Mouse (Mus musculus) gastrocnemius, postnatal 4 days (tissue): ENCODE data around the gene Alb. TPM values are rescaled to one million over a fixed set of nuclear protein-coding genes. Genes with fewer than 3 reads are reported as not detected.

Experiments
- DNase-seq, 2 experiments: peaks; one replicate each; pipeline ENCODE4 v3.0.0; 2021 to 2022; ENCODE audit warnings: low spot score in 2 of 2, mixed read lengths in 2 of 2
- long read RNA-seq, 2 experiments: library from polyadenylated mRNA; stranded (forward); transcript quantifications; one replicate each; pipeline ENCODE4 v2.0.0; 2021
- total RNA-seq, 2 experiments: library from RNA; stranded (reverse); gene quantifications; 2 replicates each; pipeline ENCODE4 v1.2.3; 2021

Alb gene
- total RNA-seq, result 100 to 1,000 TPM in 1 of 2 experiments, 10 to 100 TPM in 1; 13.1 to 124 TPM
- long read RNA-seq, experiment 1, result 0 reads
- long read RNA-seq, experiment 2, result 0 reads

DNA sequence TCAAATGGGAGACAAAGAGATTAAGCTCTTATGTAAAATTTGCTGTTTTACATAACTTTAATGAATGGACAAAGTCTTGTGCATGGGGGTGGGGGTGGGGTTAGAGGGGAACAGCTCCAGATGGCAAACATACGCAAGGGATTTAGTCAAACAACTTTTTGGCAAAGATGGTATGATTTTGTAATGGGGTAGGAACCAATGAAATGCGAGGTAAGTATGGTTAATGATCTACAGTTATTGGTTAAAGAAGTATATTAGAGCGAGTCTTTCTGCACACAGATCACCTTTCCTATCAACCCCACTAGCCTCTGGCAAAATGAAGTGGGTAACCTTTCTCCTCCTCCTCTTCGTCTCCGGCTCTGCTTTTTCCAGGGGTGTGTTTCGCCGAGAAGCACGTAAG is at the start of gene Alb:
TSS of gene Alb (plus strand) at position 279 of the 400 bp plus-strand sequence.
- DNase-seq, result no peak

DNA sequence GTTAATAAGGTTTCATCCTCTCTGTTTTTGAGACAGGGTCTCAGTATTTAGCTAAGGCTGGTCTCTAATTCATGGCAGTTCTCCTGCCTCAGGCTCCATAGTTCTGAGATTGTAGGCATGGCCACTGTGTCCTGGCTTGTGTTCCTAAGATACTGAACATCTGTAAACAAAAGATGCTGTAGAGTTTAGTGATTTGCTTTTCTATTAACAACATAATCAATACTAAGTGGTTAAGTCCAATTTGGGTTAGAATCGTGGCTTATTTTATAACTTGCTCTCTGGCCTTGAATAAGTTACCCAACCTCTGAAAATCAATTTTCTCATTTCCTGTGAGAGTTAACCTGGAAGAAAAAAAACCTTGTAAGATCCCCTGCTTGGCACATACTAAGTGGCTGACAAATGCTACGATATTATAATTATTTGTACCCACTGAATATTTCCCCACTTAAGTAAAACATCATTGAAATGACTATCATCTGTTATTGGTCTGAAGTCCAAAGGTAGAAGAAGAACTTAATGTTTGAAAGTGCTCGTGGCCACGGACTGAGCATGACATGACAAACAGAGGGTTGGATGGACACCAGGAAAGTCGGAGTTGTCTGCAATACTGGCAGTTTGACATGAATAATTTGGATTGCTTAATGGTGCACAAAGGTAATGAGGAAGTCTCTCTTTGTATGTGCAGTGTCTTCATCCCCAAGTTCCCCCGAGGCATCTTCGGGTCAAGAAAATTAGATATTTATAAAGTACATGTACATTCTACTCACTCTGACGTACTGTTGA is 46.4 kb upstream of the Alb start:
- DNase-seq, result no peak

DNA sequence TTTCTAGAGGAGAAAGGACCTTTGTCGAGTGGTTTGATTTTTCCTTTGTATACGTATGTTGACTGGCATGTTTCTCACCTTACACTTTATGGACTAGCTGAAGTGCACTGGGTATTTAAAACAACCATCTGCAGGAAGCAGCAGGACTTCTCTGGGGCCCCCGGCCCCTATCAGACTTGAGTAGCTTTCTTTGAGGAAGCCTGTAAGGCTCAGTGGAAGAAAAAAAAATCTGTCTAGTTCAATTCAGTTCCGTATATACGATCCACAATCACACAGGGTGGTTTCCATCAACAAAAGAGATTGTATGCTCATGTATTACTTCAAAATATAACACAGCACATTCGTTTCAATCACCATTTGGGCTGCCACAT is 45.8 kb upstream of the Alb start:
- no peak for DNase-seq

DNA sequence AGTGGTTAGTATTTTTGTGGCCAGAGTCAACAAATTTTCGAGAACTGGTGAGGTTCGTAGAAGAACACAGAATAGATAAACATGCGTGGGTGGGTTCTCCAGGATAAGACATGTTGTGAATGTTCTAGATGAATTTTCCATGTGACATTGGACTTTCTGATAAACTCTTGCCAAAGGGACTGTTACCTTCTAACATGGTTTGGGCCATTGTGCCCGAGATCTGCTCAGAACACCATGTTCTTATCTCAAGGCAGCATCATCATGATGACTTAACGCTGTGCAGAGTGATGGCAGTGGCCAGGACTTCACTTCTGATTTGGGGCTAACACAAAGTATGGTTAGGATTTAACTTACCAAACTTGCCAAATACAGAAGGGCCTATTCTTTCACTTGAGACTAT is 36.1 kb upstream of the Alb start:
- DNase-seq, result no peak

DNA sequence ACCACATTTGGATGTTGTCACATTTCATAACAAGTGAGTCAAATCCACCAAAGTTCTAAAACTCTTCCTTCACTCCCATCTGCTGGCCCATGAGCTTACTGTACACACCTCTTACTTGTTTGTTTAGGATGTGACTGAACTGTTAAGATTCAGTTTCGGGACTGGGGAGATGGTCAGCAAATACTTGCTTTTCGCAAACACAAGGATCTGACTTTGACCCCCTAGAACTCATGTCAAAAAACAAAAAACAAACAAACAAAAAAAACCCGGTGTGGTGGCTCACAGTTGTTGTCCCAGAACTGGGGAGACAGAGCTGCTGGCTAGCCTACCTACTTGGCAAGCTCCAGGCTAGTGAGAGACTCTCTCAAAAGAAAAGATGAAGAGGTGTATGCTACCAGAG is 35.5 kb upstream of the Alb start:
- DNase-seq, result no peak

DNA sequence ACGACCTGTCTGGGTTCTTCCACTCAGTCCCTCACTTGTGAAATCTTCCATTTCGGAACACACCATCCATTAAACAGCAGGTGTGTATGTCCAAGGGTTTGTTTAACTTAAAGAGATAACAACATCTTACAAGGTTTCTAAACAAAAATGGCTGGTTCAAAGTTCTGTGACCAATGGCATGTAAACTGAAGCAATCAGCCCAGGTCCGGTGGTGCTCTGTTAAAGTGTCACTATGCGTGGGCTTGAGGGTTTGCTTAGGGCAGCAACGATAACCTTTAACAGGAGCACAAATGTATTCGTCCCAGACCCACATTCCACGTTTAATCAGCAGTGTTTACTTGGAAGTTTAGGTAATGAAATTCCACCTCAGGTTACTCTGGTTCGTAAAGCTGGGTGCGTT is 29.6 kb upstream of the Alb start:
- no peak for DNase-seq

DNA sequence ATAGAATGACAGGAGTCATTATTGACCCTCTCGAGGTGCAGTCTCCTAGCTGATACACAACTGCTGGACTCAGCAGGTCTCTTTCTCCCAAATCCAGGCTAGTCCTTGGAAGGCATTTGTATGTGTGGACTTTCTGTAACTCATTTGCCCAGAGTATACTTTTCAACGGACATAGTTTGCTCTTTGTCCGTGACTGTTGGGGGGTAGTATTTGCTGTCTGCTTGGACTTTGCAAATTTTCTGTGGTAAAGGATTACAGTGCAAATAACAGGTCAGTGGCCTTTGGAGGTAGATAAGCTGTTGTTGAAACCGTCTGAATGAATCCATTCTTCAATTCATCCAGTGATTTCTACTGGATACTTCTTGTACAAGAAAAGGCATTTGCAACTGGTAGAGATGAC is 21.5 kb upstream of the Alb start:
- DNase-seq, result no peak

DNA sequence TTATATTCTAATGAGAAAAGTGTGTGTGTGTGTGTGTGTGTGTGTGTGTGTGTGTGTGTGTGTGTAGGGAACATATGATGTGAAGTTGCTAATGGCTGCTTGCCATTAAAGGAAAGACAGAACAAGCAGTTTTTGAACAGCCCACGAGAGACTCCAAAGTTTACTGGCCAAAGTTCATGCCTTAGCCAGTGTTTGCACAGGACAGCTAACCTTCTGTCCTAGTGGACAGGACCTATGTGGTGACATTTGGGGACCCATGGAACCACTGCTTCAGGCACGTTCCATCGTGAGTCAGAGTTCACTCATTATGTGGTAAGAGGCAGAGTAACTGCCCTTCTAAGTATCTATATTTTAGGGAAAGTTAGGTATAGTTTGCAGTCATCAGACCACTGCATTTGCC is 13.1 kb upstream of the Alb start:
- no peak for DNase-seq

DNA sequence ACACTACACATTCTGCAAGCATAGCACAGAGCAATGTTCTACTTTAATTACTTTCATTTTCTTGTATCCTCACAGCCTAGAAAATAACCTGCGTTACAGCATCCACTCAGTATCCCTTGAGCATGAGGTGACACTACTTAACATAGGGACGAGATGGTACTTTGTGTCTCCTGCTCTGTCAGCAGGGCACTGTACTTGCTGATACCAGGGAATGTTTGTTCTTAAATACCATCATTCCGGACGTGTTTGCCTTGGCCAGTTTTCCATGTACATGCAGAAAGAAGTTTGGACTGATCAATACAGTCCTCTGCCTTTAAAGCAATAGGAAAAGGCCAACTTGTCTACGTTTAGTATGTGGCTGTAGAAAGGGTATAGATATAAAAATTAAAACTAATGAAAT is 10.7 kb upstream of the Alb start:
- no peak for DNase-seq

DNA sequence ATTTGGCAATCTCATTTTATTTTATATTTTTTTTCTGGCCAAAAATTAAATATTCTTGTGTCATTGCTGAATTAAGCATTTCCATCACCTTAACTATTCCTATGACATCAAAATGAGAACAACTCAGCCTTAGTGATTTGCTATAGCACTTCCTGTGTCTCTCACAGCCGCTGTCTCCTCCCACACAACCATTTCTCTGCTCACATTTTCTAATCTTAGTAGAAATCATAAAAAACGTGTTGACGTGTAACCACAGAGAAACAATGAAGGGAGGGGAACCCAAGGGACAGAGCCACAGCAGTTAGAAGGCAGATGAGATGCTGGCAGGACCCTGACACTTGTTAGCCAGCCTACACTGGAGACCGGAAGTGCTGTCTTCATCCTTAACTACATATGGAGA is 8.0 kb upstream of the Alb start:
- no peak for DNase-seq

DNA sequence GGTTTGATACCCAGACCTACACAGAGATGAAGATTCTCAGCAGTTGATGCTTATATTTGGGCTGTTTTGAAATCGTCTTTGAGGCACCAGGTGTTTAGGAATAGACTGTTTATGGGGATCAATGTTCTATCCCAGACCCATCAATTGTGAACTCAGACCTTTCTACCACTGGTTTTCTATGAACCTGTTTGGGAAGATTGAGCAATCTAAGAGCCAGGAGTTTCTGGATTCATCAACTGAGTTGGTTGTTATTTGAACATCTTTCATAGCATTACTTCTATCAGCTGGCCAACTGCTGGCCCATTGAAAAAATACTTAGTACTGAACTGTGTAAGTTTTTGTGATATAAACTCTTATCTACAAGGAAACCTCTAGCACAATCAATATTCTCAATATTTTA is 3.5 kb upstream of the Alb start:
- no peak for DNase-seq

DNA sequence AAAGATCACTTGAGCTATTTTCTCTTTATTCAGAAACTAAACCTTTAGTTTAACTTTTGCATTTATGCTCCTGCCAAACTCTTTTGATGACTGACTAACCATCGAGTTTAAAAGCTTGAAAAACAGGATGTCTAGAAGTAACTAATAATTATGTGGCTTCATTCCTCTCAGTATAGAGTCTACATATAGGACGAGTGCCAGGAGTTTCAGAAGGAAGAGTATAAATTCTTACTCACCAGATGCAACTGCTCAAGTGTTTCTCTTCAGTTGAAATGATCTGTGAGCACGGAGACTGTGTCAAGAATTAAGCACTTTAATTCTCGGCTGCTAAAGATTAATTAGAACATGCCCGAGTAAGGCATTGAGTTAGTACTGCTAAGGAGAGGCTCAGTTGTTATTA is 2.0 kb upstream of the Alb start:
- no peak for DNase-seq

DNA sequence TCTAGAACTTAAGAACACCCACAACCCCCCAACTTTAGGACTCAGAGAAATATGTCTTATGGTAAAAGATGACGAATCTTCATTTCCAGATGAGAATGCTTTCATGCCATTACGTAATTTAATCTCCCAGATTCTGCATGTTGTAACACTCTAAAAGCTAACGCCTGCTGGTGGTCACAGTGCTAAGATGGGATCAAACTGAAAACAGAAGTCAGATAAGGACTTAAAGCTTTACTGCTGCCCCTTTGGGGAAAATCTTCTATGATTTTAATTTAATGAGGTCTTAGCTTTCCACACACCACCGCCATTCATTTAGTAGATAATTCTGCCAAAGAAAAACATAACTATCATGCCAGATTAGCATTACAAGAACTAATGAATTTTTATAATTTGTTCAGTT is 6.1 kb downstream of the Alb start:
- DNase-seq, result no peak

DNA sequence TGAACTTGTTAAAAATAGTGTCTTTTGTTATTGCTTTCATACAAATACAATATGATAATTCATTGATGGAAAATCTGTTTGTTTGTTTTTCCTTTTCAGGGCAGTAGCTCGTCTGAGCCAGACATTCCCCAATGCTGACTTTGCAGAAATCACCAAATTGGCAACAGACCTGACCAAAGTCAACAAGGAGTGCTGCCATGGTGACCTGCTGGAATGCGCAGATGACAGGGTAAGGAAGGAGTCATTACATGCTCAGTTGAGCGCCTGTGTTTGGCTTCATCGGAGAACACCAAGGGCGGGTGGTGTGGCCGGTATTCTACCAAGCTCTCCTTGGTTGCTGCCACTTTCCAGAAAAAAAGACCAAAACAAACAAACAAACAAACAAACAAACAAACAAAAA is 6.5 kb downstream of the Alb start:
- DNase-seq, result no peak

DNA sequence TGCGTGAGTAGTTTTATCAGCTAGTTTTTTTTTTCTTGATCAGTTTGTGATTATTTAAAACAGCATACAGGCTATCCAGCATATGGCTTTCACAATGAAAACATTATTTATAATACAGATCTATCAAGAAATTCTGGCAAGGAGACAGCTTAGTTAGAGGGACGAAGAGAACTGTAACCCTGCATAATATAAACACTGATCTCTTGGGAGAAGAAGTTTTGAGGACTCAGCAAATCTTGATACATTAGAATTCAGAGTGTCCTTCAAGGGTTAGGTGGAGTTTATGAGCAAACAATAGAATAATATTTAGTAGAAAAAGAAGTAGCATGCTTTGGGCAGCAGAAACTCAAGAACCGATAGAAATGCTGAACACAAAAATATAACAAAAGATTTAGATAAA is 10.1 kb downstream of the Alb start:
- no peak for DNase-seq

DNA sequence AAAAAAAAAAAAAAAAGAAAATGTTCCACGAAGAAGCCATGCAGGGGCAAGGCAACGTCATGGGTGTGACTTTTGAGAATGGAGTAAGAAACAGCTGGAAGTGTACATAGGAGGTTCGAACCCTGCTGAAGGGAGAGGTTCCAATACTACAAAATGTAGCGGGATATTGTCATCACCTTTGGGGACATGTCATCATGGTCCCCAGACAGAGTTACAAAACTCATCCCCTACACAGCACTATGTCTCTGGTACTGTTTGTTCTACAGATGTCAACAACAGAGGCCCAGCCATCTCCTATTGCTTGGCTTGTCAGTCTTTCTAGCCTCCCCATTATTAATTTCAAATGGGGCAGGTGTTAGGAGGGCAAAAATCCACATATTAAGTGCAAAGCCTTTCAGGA is 13.2 kb downstream of the Alb start:
- DNase-seq, result no peak

DNA sequence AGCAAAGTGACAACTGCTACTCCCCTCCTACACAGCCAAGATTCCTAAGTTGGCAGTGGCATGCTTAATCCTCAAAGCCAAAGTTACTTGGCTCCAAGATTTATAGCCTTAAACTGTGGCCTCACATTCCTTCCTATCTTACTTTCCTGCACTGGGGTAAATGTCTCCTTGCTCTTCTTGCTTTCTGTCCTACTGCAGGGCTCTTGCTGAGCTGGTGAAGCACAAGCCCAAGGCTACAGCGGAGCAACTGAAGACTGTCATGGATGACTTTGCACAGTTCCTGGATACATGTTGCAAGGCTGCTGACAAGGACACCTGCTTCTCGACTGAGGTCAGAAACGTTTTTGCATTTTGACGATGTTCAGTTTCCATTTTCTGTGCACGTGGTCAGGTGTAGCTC is 13.7 kb downstream of the Alb start:
- DNase-seq, result no peak

DNA sequence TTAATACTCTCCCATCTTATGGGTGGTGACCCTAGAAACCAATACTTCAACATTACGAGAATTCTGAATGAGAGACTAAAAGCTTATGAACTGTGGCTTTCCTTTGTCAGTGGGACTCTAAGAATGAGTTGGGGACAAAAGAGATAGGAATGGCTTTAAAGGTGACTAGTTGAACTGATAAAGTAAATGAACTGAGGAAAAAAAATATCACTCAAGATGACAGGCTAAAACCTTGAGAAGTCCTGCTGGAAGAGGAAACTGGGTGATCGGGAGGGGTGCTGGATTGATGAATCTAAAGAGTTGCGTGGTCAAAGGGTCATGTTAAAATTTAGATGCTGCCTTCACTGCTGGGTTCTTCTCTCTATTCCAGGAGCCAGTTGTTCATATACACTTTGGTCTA is 16.0 kb downstream of the Alb start:
- DNase-seq, result no peak

DNA sequence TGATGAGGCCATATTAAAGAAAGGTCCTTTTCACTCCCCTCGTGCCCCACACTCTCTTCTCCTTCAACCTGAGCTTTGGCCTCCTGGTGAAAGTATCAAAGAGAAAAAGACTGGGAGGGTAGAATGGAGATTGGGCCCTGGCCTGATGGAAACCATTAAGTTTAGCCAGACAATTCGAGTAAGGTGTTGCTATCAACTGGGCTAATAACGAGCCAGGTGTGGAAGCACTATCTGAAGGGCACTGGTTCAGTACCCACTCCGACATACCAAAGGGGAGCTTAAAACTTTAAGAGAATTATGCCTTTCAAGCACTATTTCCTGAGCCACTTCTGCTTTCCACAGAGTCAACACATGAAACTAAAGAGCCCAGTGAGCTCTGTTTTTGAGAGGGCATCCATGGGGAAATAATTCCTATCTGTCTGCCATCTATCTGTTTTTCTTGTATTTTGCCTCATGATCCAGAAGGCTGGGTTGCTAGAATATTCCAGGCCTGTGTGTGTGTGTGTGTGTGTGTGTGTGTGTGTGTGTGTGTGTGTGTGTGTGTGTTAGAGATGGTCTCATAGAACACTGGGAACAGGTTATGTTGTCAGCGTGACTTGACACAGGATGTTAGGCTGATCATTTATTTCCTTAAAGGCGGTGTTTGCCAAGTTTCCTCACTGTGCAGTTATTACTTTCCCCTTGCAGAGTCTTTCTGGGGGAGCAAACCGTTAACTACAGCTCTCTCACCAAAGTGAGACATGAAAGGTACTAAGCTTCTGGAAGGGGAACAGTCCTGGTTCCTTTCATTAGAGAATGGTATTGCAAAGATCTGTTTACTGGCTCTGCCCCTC is 16.8 kb downstream of the Alb start:
- DNase-seq, result no peak

DNA sequence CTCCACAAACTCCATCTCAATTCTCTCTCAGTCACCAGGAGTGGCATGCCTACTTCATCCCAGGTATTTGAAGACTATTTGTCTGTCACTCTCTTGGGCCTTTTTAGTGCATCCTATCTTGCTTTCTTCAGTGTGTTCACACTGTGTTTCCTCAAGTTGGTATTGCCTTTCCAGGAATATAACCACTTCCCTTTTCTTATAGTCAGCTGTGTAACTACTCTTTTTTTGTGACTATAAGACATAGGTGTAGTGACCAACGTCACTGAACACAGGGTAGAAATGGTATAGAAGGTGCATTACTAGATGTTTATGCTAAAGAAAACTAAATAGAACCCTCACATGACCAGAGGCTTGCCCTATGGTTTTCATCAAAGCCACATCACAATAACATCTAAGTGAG is 18.2 kb downstream of the Alb start:
- DNase-seq, result no peak

DNA sequence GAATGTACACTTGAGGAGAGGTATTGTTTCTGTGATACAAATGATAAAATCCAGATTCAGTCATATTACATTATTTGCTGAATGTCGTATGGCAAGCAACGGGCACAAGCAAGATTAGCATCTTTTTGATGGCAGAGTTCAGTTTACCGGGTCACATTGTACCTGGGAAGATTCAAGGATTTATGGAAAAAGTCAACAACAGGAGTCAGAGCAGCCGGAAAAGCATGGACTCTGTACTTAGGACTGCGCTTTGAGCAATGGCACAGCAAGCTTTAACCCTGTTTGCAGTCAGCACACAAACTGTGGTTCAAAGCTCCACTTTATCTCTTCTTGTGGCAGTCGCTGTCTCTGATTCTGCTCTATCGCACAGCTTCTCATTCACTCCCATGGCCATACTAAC is 24.9 kb downstream of the Alb start:
- DNase-seq, result no peak

DNA sequence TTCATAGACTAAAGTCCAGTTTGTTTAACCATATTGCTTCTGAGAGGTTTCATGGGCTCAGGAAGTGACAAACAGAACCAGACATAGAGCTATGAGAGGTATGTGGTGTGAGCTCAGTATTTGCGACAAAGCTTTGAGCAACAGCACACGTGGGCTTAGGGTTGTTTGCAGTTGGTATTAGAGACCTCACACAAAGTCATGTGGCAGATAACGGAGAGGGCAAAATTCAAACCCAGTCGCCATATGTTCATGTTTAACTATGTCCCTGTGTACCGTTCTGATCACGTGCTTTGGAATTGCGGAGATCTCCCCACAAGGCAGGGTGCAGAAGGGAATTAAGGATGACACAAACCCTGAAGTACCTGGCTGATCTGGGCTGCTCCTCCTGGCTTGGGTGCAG is 27.6 kb downstream of the Alb start:
- no peak for DNase-seq

DNA sequence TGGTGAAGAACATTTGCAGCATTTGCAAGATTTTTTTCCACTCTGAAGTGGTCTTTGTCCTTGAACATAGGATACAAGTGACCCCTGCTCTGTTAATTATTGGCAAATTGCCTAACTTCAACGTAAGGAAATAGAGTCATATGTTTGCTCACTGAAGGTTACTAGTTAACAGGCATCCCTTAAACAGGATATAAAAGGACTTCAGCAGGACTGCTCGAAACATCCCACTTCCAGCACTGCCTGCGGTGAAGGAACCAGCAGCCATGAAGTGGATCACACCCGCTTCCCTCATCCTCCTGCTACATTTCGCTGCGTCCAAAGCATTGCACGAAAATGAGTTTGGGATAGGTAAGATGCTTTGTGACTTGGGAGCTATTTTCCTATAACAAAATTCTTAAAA is 29.8 kb downstream of the Alb start, which contains the start of gene Afp:
TSS of gene Afp (plus strand) at position 220 of the 400 bp plus-strand sequence.
- DNase-seq, result no peak
